Mouse (Mus musculus) kidney, adult 2 months (tissue): ENCODE data around the gene Mgat4c.

Source experiments
- CTCF ChIP-seq: fragments of 200-500 bp; conservative IDR thresholded peaks from 2 replicates; pipeline ENCODE4 v1.5.1; 2011; ENCODE audit warnings: low read depth, mild to moderate bottlenecking, control low read depth, low read length, moderate library complexity, mixed read lengths; ENCODE audit not compliant: insufficient read depth, insufficient read length
- POLR2A ChIP-seq: fragments of 200-500 bp; IDR thresholded peaks from one replicate; pipeline ENCODE4 v1.6.1; 2011; ENCODE audit warnings: low read depth, low read length, control low read depth

DNA sequence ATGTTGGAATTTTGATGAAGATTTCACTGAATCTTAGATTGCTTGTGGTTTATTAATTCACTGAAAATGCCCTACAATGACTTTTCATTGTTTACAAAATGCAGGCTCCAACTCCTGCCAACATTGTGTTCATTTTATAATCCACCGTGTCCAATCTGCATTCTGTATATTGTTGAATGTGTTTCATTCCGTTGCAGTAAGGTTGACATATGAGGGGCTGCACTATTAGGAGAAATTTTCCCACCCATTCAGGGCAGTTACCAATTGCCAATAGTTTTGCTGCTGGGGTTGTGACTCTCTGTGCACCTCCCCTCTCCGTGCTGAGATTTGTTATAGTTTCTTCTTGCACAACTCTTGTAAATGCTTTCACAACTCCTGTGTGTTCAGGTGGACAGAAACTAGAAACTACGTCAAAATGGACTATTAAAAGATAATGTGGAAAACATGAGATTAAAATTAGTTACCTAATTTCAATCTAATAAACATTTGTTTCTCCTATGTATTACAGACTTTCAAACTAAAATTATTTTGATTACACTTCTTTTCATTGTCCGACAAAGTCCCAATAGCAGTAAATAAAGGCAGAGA is 627.7 kb downstream of the Mgat4c start:
- TF ChIP-seq POLR2A (no peak), CTCF (no peak)
